Mouse (Mus musculus) adrenal gland, adult 8-10 months (tissue): ENCODE measurements at regions not wholly inside any gene's neighbourhood (a gene's known extent, or its start where the extent isn't known, plus 50 kb on each side); places are given as distances from the start of the nearest gene placed in this dataset.

Experiments used
- DNase-seq: peaks from one replicate; pipeline ENCODE4 v3.0.0; 2022

DNA sequence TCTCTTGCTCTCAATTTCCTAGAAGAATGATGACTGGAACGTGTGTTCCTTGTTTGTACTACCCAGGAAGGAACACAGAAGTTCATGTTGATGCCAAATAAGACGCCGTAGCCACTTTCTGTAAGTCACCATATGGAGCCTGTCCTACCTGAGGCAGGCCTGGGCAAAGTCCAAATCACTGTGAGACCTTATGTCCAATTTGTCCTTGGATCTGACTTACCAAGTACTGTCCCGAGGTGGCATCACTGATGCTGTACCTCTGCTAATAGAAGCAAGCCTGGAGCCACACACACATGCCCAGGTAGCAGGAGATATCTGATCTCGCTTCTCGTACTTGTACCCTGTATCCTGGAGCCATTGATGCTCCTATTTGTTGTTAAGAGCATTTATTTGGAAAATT is 91.2 kb upstream of the E2f7 start:
- DNase-seq, result no peak

DNA sequence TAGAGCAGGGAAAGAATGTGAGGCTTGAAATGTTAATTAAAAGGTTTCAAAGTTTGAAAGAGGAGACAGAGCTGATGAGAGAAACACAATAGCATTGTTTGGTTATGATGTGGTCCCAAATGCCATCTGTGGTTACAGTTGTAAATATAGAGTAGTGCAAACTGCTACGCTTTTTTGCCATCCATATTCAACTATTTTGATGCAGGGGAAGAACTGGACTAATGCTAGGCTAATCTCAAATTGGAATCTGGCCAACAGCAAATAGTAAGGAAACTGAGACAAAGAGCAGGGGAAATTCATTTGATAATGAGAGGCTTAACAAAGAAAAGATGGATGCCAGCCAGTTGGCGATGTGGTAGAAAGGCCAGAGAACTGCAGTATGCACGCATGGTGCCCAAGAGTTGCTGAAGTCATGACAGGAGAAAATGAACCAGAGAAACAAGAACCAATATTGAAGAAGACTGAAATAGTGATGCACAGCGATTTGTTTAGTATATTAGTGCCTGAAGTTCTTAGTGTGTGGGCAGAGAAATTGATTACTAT is 87.0 kb upstream of the E2f7 start:
- DNase-seq, result no peak

DNA sequence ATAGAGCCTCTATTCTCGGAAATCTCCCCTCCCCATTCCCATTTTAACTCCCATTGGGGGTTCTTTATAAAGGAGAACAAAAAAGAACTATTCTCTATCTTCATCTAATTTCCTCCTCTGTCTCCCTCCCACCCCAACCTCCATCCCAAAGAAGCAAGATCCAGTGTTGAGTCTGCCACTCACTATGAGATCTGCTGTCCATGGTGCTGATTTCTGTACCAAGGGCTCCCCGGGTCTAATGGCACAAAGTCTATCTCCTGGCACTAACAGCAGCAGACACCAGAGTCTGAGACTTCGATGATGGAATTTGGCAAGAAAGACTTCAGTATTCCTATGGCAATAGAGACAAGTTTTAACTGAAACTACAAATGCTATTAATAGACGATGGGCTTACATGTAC is 68.7 kb upstream of the E2f7 start:
- no peak for DNase-seq
